Mouse (Mus musculus): ENCODE results near the gene Snx4. TPM values are rescaled to one million over a fixed set of nuclear protein-coding genes. Genes with fewer than 3 reads are reported as not detected.
A peak's percentile ranks its signal among the peaks of the same experiment; 100 is the strongest.

Snx4 gene
- total RNA-seq, 1 experiment from 2014 or later, result 87.8 TPM

- 0 out of 2 replicates have a peak, but pooled peaks have one; percentile 13 for ATAC-seq (replicated peaks; ENCODE audit: insufficient number of reproducible peaks, low FRiP score, low TSS enrichment, poor library complexity, severe bottlenecking)
Observed at GRCm38 (mm10) chr16:33333015-33333414, 81.8 kb downstream of the Snx4 start.

GRCm38 (mm10) chr16:33337177-33337576, 85.9 kb downstream of the Snx4 start:
- ATAC-seq (replicated peaks; ENCODE audit: insufficient number of reproducible peaks, low FRiP score, low TSS enrichment, poor library complexity, severe bottlenecking), result peak; percentile 42; the same call in 1 of the 2 replicates

- no peak for ATAC-seq (replicated peaks; ENCODE audit: insufficient number of reproducible peaks, low FRiP score, low TSS enrichment, poor library complexity, severe bottlenecking)
Observed at GRCm38 (mm10) chr16:33337681-33338080, 86.4 kb downstream of the Snx4 start.

- no peak for ATAC-seq (replicated peaks; ENCODE audit: insufficient number of reproducible peaks, low FRiP score, low TSS enrichment, poor library complexity, severe bottlenecking)
Observed at GRCm38 (mm10) chr16:33338492-33338891, 87.2 kb downstream of the Snx4 start.

- no peak for ATAC-seq (replicated peaks; ENCODE audit: insufficient number of reproducible peaks, low FRiP score, low TSS enrichment, poor library complexity, severe bottlenecking)
Observed at GRCm38 (mm10) chr16:33339476-33339875, 88.2 kb downstream of the Snx4 start.

- no peak for ATAC-seq (replicated peaks; ENCODE audit: insufficient number of reproducible peaks, low FRiP score, low TSS enrichment, poor library complexity, severe bottlenecking)
Observed at GRCm38 (mm10) chr16:33342356-33342755, 91.1 kb downstream of the Snx4 start.

GRCm38 (mm10) chr16:33343106-33343505, 91.9 kb downstream of the Snx4 start:
- ATAC-seq (replicated peaks; ENCODE audit: insufficient number of reproducible peaks, low FRiP score, low TSS enrichment, poor library complexity, severe bottlenecking), result no peak

GRCm38 (mm10) chr16:33343601-33344000, 92.4 kb downstream of the Snx4 start:
- ATAC-seq (replicated peaks; ENCODE audit: insufficient number of reproducible peaks, low FRiP score, low TSS enrichment, poor library complexity, severe bottlenecking), result no peak

- no peak for ATAC-seq (replicated peaks; ENCODE audit: insufficient number of reproducible peaks, low FRiP score, low TSS enrichment, poor library complexity, severe bottlenecking)
Observed at GRCm38 (mm10) chr16:33344379-33344778, 93.1 kb downstream of the Snx4 start.

GRCm38 (mm10) chr16:33344875-33345274, 93.6 kb downstream of the Snx4 start:
- no peak for ATAC-seq (replicated peaks; ENCODE audit: insufficient number of reproducible peaks, low FRiP score, low TSS enrichment, poor library complexity, severe bottlenecking)

GRCm38 (mm10) chr16:33346376-33346775, 95.1 kb downstream of the Snx4 start:
- no peak for ATAC-seq (replicated peaks; ENCODE audit: insufficient number of reproducible peaks, low FRiP score, low TSS enrichment, poor library complexity, severe bottlenecking)

GRCm38 (mm10) chr16:33347134-33347533, 95.9 kb downstream of the Snx4 start:
- ATAC-seq (replicated peaks; ENCODE audit: insufficient number of reproducible peaks, low FRiP score, low TSS enrichment, poor library complexity, severe bottlenecking), result no peak

Other genes with a start within 250 kb of the Snx4 start
- 0.78 to 0.96 TPM (median 0.86 TPM) in 3 replicates for gene Iqcg, start 195.2 kb upstream of the Snx4 start, total RNA-seq (2017)
- gene Rpl35a, start 195.0 kb upstream of the Snx4 start, total RNA-seq (2017), result 1,318 to 2,339 TPM (median 2,031 TPM) in 3 replicates
- 0.21 to 0.57 TPM (median 0.39 TPM) in 3 replicates for gene Lmln, start 188.9 kb upstream of the Snx4 start, total RNA-seq (2017)
- gene Osbpl11, start 66.4 kb upstream of the Snx4 start, total RNA-seq (2017), result 28.0 to 41.0 TPM (median 29.8 TPM) in 3 replicates
- 32.5 to 44.3 TPM (median 37.2 TPM) in 3 replicates for gene Zfp148, start 129.4 kb downstream of the Snx4 start, total RNA-seq (2017)

Measured in monocyte, adult 5-6 weeks (primary cell).